Mouse (Mus musculus) kidney, adult 2 months (tissue): Measurements from ENCODE around the gene Vsir.

Experiments used
- CTCF ChIP-seq: fragments of 200-500 bp; conservative IDR thresholded peaks from 2 replicates; pipeline ENCODE4 v1.5.1; 2011; ENCODE audit warnings: low read depth, mild to moderate bottlenecking, control low read depth, low read length, moderate library complexity, mixed read lengths; ENCODE audit not compliant: insufficient read depth, insufficient read length
- POLR2A ChIP-seq: fragments of 200-500 bp; IDR thresholded peaks from one replicate; pipeline ENCODE4 v1.6.1; 2011; ENCODE audit warnings: low read depth, low read length, control low read depth

GRCm38 (mm10) chr10:60310629-60311028 lies 36.0 kb upstream of the Vsir start:
- no peak for TF ChIP-seq CTCF
- no peak for TF ChIP-seq POLR2A
